Mouse (Mus musculus): ENCODE measurements around the gene Iqschfp. TPM values are rescaled to one million over a fixed set of nuclear protein-coding genes. Genes with fewer than 3 reads are reported as not detected.

Iqschfp gene
- total RNA-seq, 2 experiments from 2014 or later, result 10.2 to 15.2 TPM

DNA sequence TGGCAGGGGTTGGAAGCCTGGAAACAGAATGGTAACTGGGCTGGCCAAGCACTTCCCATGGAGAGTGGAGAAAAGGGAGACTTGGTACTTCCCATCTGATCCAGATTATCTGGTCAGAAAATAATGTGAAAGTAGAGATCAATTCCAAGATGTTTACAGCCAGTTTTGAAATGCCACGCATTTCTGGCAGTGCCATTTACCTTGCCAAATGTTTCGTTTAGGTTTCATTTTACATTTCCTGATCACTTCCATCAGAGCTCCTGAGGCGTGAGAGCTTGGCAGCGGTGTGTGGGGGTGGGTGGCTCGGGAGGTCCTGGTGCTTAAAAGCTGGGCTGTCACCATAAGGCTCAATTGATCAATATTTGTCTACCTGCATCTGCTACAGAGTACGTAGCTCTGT is 599.5 kb downstream of the Iqschfp start:
- no peak for DNase-seq (ENCODE audit: low spot score in 2 of 2)

DNA sequence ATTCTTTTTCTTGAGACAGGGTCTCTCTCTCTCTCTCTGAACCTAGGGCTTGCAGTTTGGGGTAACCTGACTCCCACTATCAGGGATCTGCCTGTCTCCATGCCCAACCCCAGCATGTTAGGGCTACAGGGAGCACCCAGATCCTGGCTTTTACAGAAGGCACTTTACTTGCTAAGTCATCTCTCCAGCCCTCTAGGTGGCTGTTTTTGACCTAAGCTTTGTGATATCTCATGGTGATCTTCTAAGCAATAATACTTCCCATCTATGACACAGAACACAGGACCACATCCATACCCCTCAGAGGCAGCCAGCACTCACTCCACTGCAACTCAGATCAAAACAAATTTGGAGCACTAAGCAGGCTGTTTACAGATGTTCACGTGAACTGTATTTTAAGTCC is 600.0 kb downstream of the Iqschfp start:
- no peak for DNase-seq (ENCODE audit: low spot score in 2 of 2)

DNA sequence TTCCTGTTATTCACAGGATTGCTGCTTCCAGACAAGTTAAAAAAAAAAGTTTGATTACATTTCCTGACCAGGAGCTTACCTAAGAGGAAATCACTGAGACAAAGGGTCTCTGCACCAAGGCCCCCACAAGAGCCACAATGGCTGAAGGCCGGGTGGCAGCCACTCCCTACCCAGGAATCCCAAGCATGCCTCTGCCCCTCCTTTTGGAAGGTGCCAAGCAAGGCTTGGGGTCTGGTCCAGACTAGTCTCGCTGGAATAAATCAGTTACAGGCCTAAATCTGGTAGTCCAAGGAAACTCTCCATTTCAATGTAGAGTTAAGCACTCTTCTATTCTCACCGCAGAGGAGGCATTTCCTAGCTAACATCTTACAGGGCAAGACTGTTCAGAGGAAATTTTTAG is 600.5 kb downstream of the Iqschfp start:
- no peak for DNase-seq (ENCODE audit: low spot score in 2 of 2)

DNA sequence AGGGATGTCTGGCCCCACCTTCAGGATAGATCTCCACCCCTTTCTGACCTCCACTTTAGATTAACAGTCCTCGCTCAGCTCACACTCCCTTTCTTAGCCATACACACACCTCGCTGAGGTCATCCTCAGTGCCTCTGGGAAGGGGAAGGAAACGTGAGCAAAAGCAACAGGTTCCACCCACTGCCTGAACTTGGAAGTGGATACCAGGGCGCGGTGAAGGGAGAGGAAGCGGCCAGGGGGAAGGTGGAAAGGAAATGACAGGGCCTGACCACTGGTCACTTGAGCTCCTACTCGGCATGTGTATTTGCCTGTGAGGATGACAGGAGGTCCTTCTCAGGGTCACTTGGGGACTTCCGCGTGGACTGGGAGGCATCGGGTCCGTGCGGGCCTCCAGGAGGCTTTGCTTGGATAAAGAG is 601.1 kb downstream of the Iqschfp start:
- no peak for DNase-seq (ENCODE audit: low spot score in 2 of 2)

DNA sequence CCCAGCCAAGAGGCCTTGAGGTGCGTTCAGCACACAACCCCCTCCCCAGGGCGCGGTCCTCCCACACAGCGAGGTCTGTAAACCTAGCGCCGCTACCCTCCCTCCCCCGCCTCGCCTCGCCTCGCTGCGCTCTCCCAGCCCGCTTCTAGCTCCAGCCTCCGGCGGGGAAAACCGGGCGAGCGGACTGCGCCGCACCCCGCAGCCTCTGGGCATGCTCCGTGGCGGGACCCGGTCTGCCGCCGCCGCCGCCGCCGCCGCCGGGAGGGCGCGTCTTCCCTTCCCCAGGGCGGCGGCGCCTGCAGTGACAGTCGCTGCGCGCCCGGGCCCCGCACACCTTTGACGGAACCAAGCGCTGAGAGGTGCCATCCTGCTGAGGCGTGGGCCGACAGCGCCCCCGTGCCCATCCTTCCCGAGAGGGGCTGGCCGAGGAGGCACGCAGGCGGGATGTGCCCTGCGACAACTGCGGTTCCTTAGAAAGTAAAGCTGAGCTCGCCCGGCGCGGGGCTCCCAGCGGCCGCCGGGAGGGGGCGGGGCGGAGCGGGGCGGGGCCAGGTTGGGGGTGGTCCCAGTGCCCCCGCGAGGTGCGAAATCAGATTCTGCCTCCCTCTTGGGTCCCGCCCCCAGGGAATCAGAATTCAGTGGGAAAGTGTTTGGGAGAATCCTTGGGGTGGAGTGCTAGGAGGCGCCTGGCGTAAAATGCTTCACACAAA is 601.7 kb downstream of the Iqschfp start:
- DNase-seq (ENCODE audit: low spot score in 2 of 2), result peak; percentile 67 to 80

DNA sequence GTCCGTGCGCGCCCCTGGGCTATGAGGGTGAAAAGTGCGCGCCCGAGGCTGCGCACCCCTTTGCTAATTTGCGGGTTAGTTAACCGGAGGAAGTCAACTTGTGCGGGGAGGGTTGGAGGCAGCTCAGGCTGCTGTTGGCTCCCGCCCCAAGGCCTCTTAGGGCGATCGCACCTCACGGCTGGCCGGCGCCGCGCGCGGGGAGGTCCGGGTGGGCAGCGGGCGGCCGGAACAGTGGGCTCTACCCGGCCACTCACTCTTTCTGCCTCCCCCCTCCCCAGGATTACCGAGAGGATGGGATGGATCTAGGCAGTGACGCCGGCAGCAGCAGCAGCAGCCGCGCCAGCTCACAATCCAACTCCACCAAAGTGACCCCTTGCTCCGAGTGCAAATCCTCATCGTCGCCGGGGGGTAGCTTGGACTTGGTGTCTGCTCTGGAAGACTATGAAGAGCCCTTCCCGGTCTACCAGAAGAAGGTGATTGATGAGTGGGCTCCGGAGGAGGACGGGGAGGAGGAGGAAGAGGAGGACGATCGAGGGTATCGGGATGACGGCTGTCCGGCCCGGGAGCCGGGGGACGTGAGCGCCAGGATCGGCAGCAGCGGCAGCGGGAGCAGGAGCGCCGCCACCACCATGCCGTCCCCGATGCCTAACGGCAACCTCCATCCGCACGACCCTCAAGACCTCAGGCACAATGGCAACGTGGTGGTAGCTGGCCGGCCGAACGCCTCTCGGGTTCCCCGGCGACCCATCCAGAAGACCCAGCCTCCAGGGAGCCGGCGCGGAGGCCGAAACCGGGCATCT is 602.5 kb downstream of the Iqschfp start:
- DNase-seq (ENCODE audit: low spot score in 2 of 2), result peak in 1 of 2 experiments; percentile 49

DNA sequence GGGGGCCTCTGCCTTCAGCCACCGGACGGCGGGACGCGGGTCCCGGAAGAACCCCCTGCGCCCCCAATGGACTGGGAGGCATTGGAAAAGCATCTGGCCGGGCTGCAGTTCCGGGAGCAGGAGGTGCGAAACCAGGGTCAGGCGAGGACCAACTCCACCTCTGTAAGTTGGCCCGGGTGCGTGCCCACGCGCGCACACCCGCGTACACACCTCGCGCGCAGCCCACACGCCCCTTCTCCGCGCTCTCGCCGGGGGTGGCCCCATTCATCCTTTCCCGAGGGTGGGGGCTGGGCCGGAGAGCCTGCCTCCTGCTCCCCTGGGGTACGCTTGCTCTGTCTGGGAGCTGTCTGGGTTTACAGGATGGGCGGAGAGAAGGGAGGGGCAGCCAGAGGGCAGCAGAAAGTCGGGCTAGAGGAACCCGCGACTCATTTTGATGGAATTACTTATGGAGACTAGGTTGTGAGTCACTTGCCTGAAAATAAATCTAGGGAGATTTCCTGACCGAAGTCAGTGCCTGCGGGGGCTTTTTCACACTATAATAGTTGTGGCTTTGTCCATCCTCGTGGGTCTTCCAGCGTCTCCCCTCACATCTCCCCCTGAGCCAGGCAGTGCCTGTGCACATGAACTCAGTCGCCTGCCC is 603.2 kb downstream of the Iqschfp start:
- DNase-seq (ENCODE audit: low spot score in 2 of 2), result peak; percentile 63 to 66

DNA sequence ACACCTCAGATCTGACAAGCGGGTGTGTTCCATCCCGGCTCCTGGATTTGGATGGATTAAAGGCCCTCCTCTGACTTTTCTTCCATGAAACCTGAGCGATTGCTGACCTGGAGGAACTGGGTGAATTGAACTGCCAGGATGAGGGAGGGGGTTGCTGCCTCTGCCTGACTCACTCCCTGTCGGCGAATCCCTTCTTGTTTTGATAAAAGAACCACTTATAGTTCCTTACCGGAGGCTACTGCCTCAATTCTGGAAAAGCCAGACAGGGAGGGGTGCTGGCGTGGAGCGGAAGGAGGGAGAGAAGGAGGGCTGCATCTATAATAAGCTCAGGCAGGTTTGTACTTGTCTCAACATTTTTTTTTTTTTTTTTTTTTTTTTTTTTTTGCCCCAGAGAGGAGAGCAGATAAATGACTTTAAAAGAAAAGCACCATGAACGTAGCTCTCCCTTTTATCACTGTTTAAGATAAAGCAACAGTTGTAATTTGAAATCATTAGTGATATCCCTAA is 603.8 kb downstream of the Iqschfp start:
- DNase-seq (ENCODE audit: low spot score in 2 of 2), result peak in 1 of 2 experiments; percentile 29

DNA sequence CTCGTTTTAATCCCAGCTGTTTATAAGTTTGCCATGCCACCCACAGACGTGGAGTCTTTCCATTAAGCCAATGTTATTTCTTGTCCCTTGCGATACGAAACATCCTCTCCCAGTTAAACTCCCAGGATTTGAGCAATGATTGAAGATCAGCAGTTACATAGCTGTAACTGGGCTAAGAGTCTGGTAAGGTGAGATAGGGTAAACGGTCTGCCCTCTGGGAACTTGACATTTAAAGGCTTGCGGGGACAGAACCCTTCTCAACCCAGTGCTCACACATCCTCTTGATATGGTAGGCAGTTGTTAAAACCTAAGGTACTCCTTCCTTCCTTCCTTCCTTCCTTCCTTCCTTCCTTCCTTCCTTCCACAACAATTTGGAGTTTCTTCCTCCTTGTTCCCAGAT is 604.5 kb downstream of the Iqschfp start:
- no peak for DNase-seq (ENCODE audit: low spot score in 2 of 2)

DNA sequence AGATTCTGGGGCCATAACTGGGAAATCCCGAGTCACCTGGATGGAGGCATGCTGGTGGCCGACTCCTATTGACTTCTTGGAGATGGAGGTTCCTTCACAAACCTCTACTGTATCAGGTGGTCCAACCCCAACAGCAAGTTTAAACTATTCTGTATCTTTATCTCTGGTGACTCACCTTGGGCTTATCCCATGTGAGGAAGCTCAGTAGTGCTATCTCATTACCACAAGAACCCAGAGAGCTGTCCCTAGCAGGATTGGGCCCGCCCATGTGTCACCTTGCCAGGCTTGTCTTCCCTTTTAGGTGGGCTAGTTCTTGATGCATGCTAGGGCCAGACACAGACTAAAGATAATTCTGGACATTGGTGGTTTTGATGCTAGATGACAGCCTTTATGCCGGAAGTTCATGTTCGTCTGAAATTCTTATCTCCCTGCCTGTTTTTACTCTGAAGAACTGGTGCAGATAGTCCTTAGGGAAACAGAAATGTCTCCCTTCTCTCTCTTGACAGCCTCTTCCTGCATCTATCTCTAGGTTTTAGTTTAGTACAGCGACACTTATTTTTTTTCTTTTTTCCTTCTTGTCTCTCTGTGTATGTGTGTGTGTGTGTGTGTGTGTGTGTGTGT is 607.6 kb downstream of the Iqschfp start:
- DNase-seq (ENCODE audit: low spot score in 2 of 2), result no peak

DNA sequence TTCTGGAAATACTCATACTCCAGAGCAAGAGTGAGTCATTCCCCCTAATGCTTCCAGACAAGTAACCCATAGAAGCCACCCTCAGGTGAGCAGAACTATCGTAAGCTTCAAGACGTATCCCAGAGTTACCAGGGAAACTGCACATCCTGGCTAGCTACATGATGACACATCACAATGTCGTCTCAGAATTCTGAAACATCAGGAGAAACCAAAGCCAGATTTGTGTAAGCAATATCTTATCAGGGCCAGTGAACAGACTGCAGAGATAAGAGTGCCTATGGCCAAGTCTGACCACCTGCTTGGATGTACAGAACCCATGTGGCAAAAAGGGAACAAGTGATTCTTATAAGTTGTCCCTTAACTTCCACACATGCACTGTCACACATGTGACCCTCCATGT is 612.8 kb downstream of the Iqschfp start:
- DNase-seq (ENCODE audit: low spot score in 2 of 2), result no peak

DNA sequence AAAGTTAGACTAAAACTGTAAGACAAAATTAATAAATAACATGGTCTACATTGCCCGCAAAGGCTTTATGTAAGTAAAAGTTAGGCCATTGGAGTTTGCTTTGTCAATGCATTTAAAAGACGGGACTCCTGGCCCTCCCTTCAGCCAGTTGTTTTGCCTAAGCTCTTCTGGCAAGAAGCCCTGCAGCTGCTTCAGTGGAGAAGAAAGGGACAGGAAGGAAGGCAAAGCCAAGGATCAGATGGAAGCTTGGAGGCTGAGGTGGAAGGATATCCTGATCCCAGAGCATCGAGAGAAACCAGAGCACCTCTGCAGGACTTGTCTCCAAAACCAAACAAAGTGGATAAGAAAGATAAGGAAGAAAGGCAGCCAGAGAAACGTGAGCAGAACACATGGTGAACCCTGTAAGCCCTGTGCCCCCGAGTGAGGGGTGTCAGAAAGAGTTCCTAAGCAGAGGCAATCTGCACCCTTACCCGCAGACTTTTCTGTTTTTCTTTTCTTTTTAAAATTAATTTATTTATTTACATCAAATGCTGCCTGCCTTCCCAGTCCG is 614.8 kb downstream of the Iqschfp start:
- DNase-seq (ENCODE audit: low spot score in 2 of 2), result no peak

DNA sequence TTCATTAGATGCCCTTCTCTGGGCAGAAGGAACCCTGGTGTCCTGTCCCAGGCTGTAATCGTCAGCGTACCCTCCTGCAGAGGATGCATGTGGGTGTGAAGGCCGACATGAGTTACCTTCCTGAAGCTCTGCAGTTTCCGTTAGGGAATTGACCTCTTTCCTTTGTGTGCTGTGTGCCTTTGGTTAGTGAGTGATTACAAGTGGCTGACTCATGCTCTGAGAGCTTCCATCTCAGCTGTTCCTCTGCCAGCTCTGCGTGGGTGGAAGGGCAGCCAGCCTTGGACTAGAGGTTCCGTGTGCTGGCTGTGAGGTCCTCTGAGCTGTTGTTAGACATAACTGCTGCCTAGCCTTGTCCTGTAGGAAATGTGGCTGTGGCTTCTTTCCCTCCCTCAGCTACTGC is 616.6 kb downstream of the Iqschfp start:
- peak; percentile 57 to 66 for DNase-seq (ENCODE audit: low spot score in 2 of 2)

DNA sequence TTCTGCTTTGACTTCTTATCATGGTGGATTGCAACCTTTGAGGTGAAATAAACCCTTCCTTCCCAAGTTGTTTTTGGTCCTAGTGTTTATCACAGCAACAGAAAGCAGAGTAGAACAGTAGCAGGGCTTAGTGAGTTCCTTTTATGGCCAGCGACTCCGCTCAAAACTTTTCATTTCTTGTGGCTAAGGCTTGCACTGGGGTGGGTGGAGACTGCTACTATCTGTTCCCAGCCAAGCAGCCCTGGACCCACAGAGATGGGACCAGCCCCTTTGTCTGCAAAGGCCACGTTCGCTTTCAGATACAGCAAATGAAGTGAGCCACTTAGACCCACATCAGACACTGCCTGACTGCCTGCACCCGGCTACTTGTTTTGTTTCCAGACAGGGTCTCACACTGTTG is 618.8 kb downstream of the Iqschfp start:
- DNase-seq (ENCODE audit: low spot score in 2 of 2), result no peak

DNA sequence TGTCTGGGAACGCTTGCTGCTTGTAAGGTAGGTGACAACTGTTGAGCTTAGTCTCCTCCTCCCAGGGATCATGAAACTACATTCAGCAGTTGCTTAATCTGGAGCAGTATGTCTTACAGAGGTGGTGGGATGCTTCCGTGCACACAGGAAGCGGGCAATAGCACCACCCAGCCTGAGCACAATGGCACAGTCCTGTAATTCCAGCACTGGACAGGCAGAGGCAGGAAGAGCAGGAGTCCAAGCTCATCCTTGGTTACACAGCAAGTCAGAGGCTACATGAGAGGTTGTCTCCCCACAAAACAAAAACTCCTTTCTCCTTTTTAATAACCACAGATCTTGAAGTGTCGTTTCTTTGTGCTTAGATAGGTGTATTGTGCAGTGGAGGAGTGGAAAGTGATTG is 619.7 kb downstream of the Iqschfp start:
- DNase-seq (ENCODE audit: low spot score in 2 of 2), result no peak

DNA sequence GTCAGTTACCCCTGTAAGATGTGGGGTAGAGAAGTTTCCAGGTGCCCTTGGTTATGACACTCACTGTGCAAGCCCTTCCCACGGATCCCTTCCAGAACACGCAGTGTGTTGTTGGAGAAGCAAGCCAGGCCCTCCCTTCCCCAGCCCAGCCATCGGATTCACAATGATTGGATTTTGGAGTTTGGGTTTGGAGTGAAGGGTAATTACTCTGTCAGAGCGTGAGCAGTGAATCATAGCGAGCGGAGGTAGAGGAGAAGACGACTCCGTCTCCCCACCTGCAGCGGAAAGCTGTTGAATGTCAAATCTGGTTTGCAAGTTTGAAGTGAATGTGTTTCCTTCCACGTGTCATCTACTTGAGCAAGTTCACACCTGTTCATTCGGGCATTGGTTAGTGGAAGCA is 620.3 kb downstream of the Iqschfp start:
- no peak for DNase-seq (ENCODE audit: low spot score in 2 of 2)

DNA sequence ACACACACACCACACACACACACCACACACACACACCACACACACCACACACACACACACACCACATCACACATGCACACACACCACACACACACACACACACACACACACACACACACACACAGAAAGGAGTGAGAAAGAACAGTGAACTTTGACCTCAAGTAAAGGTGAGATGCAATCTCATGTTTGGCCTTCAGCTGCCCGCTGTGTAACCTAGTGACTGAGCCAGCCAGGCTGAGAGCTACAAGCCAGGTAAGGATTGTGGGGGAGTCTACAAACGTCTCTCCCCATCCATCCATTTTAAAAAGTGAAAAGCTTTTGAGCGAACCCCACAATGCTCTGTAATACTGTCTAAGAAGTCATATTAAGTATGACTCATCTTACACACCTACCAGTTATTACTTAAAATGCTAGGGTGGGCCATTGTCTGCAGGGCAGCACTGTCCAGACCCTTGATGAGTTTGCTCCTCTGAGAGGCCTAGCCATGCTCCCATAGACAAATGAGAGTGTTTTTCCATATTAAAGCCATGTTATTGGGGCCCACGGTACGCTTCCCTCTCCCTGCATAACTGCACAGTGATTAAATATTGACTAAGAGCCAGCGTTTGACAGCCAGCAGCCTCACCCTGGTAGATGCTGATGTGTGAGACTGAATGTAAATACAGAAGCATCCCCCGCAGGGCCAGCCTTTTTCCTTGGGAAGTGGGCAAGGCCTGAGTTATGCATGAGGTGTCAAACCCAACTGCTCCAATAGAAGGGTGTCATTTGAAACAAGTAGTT is 621.5 kb downstream of the Iqschfp start:
- DNase-seq (ENCODE audit: low spot score in 2 of 2), result no peak

DNA sequence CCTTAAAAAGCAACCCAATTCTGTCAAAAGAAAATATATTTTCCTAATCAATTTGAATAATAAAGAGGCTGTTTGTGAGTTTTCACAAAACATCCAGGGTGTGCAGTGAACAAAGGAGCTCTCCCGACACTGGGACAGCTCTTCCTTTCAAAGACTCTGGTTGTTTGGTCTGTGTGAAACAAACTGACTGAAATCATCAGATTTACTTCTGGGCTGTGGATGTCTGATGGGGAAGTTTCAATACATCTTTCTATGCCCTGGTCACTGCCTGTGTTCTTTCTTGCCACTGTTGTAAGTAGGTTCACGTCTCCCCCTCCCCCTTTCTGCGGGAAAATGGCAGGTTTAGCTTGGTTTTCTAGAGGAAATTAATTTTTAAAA is 622.1 kb downstream of the Iqschfp start:
- no peak for DNase-seq (ENCODE audit: low spot score in 2 of 2)

DNA sequence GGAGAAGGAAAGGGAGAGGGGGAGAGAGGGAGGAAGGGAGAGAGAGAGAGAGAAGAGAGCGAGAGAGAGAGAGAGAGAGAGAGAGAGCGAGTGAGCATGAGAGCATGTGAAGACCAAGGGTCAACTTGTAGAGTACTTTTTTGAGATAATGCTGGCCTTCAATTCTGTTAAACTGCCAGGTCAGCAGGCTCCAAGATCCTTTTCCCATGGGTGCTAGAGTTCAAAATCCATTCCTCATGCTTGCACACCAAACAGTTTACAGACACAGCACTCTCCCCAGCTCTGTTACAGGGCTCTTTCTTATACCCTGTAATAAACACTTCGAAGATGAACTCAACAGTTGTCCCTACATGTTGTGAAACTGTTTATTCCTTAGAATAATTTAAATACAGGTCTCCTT is 622.7 kb downstream of the Iqschfp start:
- no peak for DNase-seq (ENCODE audit: low spot score in 2 of 2)

DNA sequence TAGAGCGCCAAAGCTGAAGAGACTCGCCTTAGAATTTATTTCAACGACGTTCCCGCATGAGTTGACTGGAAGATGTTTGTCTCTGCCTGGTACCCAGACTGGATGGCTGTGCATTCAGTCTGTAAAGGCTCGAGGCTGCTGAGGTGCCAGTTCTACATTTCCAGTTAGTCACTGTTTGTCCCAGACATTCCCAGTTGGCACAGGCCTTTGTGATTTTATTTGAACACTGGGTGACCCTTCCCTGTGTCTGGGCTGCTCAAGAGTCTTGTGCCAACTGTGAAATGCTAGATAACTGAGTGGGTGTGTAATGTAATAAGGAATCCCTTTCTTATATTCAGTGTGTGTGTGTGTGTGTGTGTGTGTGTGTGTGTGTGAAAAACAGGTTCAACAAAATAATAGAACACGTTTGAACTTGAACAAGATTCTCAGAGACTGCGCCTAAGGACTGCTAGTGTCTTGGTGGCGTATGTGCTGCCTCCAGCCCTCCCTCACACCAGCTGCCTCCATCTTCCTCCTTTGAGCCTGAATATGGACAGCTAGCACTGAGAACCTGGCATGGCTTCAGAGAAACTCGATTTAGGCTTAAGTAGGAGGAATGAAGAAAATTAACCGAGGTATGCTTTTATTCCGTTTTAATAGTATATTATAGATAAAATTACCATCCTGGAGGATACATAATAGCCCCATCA is 624.5 kb downstream of the Iqschfp start:
- DNase-seq (ENCODE audit: low spot score in 2 of 2), result peak; percentile 61 to 71

Data from left cerebral cortex, adult 18-20 months (tissue).